Mouse (Mus musculus): ENCODE data around the gene Hook2. TPM values are rescaled to one million over a fixed set of nuclear protein-coding genes. Genes with fewer than 3 reads are reported as not detected.

The Hook2 gene
- polyA plus RNA-seq, 1 experiment from 2014 or later, result 12.2 TPM

- no peak overlapping the region for H3K4me2 ChIP-seq (ENCODE audit: low read depth, low read length)
- H3K4me3 ChIP-seq (ENCODE audit: low read depth, low read length), result no peak overlapping the region
- 82% methylated on average over 5 of the region's 5 CpGs for WGBS (ENCODE audit: insufficient replicate concordance)
- DNase-seq, result no peak
- ATAC-seq, result no peak
- H3K9me3 ChIP-seq (ENCODE audit: low read length), result no peaks in the 10 kb centered on the region
- no peak overlapping the region for H3K9ac ChIP-seq (replicated peaks)
- H3K27ac ChIP-seq (ENCODE audit: low read depth), result no peak overlapping the region
- 0 out of 2 replicates have a peak, but pooled peaks cover 7% of the 10 kb centered on the region for H3K4me1 ChIP-seq (ENCODE audit: insufficient read depth)
- TF ChIP-seq EP300 (IDR thresholded peaks at IDR 0.05; ENCODE audit: low read depth) (no peak), CTCF (IDR thresholded peaks at IDR 0.05; ENCODE audit: low read depth) (no peak)
- 0 out of 2 replicates have a peak, but pooled peaks cover 7% of the 10 kb centered on the region for H3K36me3 ChIP-seq (replicated peaks; ENCODE audit: insufficient read depth, low read length)
- H3K27me3 ChIP-seq (ENCODE audit: insufficient read depth, low read length), result no peaks in the 10 kb centered on the region
These were observed 6.6 kb downstream of the Hook2 start for GRCm38 (mm10) chr8:84996978-84997377.

- 0 out of 2 replicates have a peak, but pooled peaks cover 7% of the 10 kb centered on the region for H3K4me1 ChIP-seq (ENCODE audit: insufficient read depth)
- DNase-seq (peak; percentile 93), ATAC-seq (peak; percentile 84)
- H3K9ac ChIP-seq (replicated peaks), result 0 out of 2 replicates have a peak overlapping the region, but pooled peaks have one; percentile 6
- peaks cover 7% of the 10 kb centered on the region; the same call in 1 of the 2 replicates for H3K36me3 ChIP-seq (replicated peaks; ENCODE audit: insufficient read depth, low read length)
- 8% methylated on average over 19 of the region's 19 CpGs for WGBS (ENCODE audit: insufficient replicate concordance)
- H3K9me3 ChIP-seq (ENCODE audit: low read length), result no peaks in the 10 kb centered on the region
- no peak overlapping the region for H3K4me3 ChIP-seq (ENCODE audit: low read depth, low read length)
- H3K27me3 ChIP-seq (ENCODE audit: insufficient read depth, low read length), result no peaks in the 10 kb centered on the region
- TF ChIP-seq EP300 (IDR thresholded peaks at IDR 0.05; ENCODE audit: low read depth) (no peak), CTCF (IDR thresholded peaks at IDR 0.05; ENCODE audit: low read depth) (peak; percentile 99)
- no peak overlapping the region for H3K27ac ChIP-seq (ENCODE audit: low read depth)
- peak overlapping the region; percentile 23; the same call in 1 of the 2 replicates for H3K4me2 ChIP-seq (ENCODE audit: low read depth, low read length)
These were observed 7.4 kb downstream of the Hook2 start for GRCm38 (mm10) chr8:84997649-84998295.

- Histone ChIP-seq H3K4me1 (ENCODE audit: insufficient read depth) (no peaks in the 10 kb centered on the region), H3K27me3 (ENCODE audit: insufficient read depth, low read length) (peaks cover 32% of the 10 kb centered on the region), H3K36me3 (replicated peaks; ENCODE audit: insufficient read depth, low read length) (no peaks in the 10 kb centered on the region; the same call in 1 of the 2 replicates), H3K27ac (ENCODE audit: low read depth) (no peak overlapping the region), H3K9me3 (ENCODE audit: low read length) (no peaks in the 10 kb centered on the region), H3K4me2 (ENCODE audit: low read depth, low read length) (no peak overlapping the region), H3K4me3 (ENCODE audit: low read depth, low read length) (no peak overlapping the region), H3K9ac (replicated peaks) (no peak overlapping the region)
- DNase-seq (peak; percentile 79), ATAC-seq (peak; percentile 58)
- TF ChIP-seq EP300 (IDR thresholded peaks at IDR 0.05; ENCODE audit: low read depth) (no peak), CTCF (IDR thresholded peaks at IDR 0.05; ENCODE audit: low read depth) (peak; percentile 76)
- 18% methylated on average over 25 of the region's 25 CpGs for WGBS (ENCODE audit: insufficient replicate concordance)
These were observed 17.3 kb downstream of the Hook2 start for GRCm38 (mm10) chr8:85007686-85008085.

GRCm38 (mm10) chr8:85011242-85011641 lies 20.8 kb downstream of the Hook2 start:
- Histone ChIP-seq H3K4me3 (ENCODE audit: low read depth, low read length) (no peak overlapping the region), H3K9me3 (ENCODE audit: low read length) (no peaks in the 10 kb centered on the region), H3K9ac (replicated peaks) (no peak overlapping the region), H3K36me3 (replicated peaks; ENCODE audit: insufficient read depth, low read length) (no peaks in the 10 kb centered on the region), H3K27me3 (ENCODE audit: insufficient read depth, low read length) (peaks cover 46% of the 10 kb centered on the region), H3K4me1 (ENCODE audit: insufficient read depth) (peaks cover 4% of the 10 kb centered on the region; the same call in 1 of the 2 replicates), H3K4me2 (ENCODE audit: low read depth, low read length) (no peak overlapping the region), H3K27ac (ENCODE audit: low read depth) (no peak overlapping the region)
- no peak for DNase-seq
- ATAC-seq, result no peak
- WGBS (ENCODE audit: insufficient replicate concordance), result 11% methylated on average over 28 of the region's 28 CpGs
- TF ChIP-seq EP300 (IDR thresholded peaks at IDR 0.05; ENCODE audit: low read depth) (no peak), CTCF (IDR thresholded peaks at IDR 0.05; ENCODE audit: low read depth) (no peak)

- peaks cover 6% of the 10 kb centered on the region; the same call in 1 of the 2 replicates for H3K36me3 ChIP-seq (replicated peaks; ENCODE audit: insufficient read depth, low read length)
- H3K9me3 ChIP-seq (ENCODE audit: low read length), result no peaks in the 10 kb centered on the region
- 4% methylated on average over 25 of the region's 26 CpGs for WGBS (ENCODE audit: insufficient replicate concordance)
- H3K27me3 ChIP-seq (ENCODE audit: insufficient read depth, low read length), result peaks cover 41% of the 10 kb centered on the region
- H3K4me2 ChIP-seq (ENCODE audit: low read depth, low read length), result peak overlapping the region; percentile 66
- peak; percentile 70 for ATAC-seq
- no peak overlapping the region for H3K27ac ChIP-seq (ENCODE audit: low read depth)
- H3K9ac ChIP-seq (replicated peaks), result no peak overlapping the region; the same call in 1 of the 2 replicates
- peak; percentile 81 for DNase-seq
- H3K4me1 ChIP-seq (ENCODE audit: insufficient read depth), result peaks cover 4% of the 10 kb centered on the region; the same call in 1 of the 2 replicates
- peak; percentile 80 for TF ChIP-seq CTCF (IDR thresholded peaks at IDR 0.05; ENCODE audit: low read depth)
- TF ChIP-seq EP300 (IDR thresholded peaks at IDR 0.05; ENCODE audit: low read depth), result no peak
- peak overlapping the region; percentile 21; the same call in 1 of the 2 replicates for H3K4me3 ChIP-seq (ENCODE audit: low read depth, low read length)
These were observed 22.9 kb downstream of the Hook2 start for GRCm38 (mm10) chr8:85013230-85013840.

GRCm38 (mm10) chr8:85014431-85014830 lies 24.0 kb downstream of the Hook2 start, which contains the start of gene Best2:
TSS of gene Best2 (minus strand) at chr8:85014531.
- peak within 1 kb of the TSS; percentile 66 for H3K4me2 ChIP-seq (ENCODE audit: low read depth, low read length)
- 50% methylated on average over 2 of the region's 2 CpGs for WGBS (ENCODE audit: insufficient replicate concordance)

More at GRCm38 (mm10) chr8:85014431-85014830, 24.0 kb downstream of the Hook2 start, which contains the start of gene Best2:
- DNase-seq (no peak), ATAC-seq (no peak)
- TF ChIP-seq EP300 (IDR thresholded peaks at IDR 0.05; ENCODE audit: low read depth) (no peak), CTCF (IDR thresholded peaks at IDR 0.05; ENCODE audit: low read depth) (no peak)
- Histone ChIP-seq H3K9me3 (ENCODE audit: low read length) (no peaks in the 10 kb centered on the region), H3K27ac (ENCODE audit: low read depth) (no peak within 1 kb of the TSS), H3K4me1 (ENCODE audit: insufficient read depth) (peaks cover 4% of the 10 kb centered on the region; the same call in 1 of the 2 replicates), H3K27me3 (ENCODE audit: insufficient read depth, low read length) (peaks cover 37% of the 10 kb centered on the region), H3K4me3 (ENCODE audit: low read depth, low read length) (peak within 1 kb of the TSS; percentile 21; the same call in 1 of the 2 replicates), H3K9ac (replicated peaks) (no peak within 1 kb of the TSS; the same call in 1 of the 2 replicates), H3K36me3 (replicated peaks; ENCODE audit: insufficient read depth, low read length) (peaks cover 13% of the 10 kb centered on the region; the same call in 1 of the 2 replicates)

All from liver, postnatal 0 days (tissue).